Mouse (Mus musculus): ENCODE data around the gene Wdr82.
A peak's percentile ranks its signal among the peaks of the same experiment; 100 is the strongest.

The Wdr82 gene

GRCm38 (mm10) chr9:106170556-106171345 is at the start of gene Wdr82:
TSS of gene Wdr82 (plus strand) at chr9:106170928.
- DNase-seq (ENCODE audit: low spot score): peak; percentile 93

- no peak for DNase-seq (ENCODE audit: low spot score)
These were observed 47.1 kb upstream of the Wdr82 start for GRCm38 (mm10) chr9:106123599-106123998.

- no peak for DNase-seq (ENCODE audit: low spot score)
These were observed 43.9 kb upstream of the Wdr82 start for GRCm38 (mm10) chr9:106126786-106127251.

GRCm38 (mm10) chr9:106129072-106129471 is 41.7 kb upstream of the Wdr82 start:
- no peak for DNase-seq (ENCODE audit: low spot score)

- no peak for DNase-seq (ENCODE audit: low spot score)
These were observed 40.5 kb upstream of the Wdr82 start for GRCm38 (mm10) chr9:106130250-106130649.

GRCm38 (mm10) chr9:106137671-106138216 is 33.0 kb upstream of the Wdr82 start:
- DNase-seq (ENCODE audit: low spot score): no peak

GRCm38 (mm10) chr9:106139763-106140162 is 31.0 kb upstream of the Wdr82 start:
- DNase-seq (ENCODE audit: low spot score): peak; percentile 72

GRCm38 (mm10) chr9:106141955-106142354 is 28.8 kb upstream of the Wdr82 start:
- no peak for DNase-seq (ENCODE audit: low spot score)

GRCm38 (mm10) chr9:106144176-106144575 is 26.6 kb upstream of the Wdr82 start:
- no peak for DNase-seq (ENCODE audit: low spot score)

GRCm38 (mm10) chr9:106145582-106145981 is 25.1 kb upstream of the Wdr82 start:
- no peak for DNase-seq (ENCODE audit: low spot score)

GRCm38 (mm10) chr9:106147281-106147680 is 23.4 kb upstream of the Wdr82 start:
- DNase-seq (ENCODE audit: low spot score): no peak

- DNase-seq (ENCODE audit: low spot score): no peak
These were observed 22.8 kb upstream of the Wdr82 start for GRCm38 (mm10) chr9:106147851-106148431.

- no peak for DNase-seq (ENCODE audit: low spot score)
These were observed 22.0 kb upstream of the Wdr82 start for GRCm38 (mm10) chr9:106148541-106149398.

GRCm38 (mm10) chr9:106149399-106149754 is 21.4 kb upstream of the Wdr82 start:
- DNase-seq (ENCODE audit: low spot score): no peak

- no peak for DNase-seq (ENCODE audit: low spot score)
These were observed 16.6 kb upstream of the Wdr82 start for GRCm38 (mm10) chr9:106154106-106154505.

GRCm38 (mm10) chr9:106156419-106156818 is 14.3 kb upstream of the Wdr82 start:
- peak; percentile 69 for DNase-seq (ENCODE audit: low spot score)

GRCm38 (mm10) chr9:106156921-106157622 is 13.7 kb upstream of the Wdr82 start:
- DNase-seq (ENCODE audit: low spot score): no peak

GRCm38 (mm10) chr9:106157623-106157925 is 13.2 kb upstream of the Wdr82 start:
- DNase-seq (ENCODE audit: low spot score): no peak

- DNase-seq (ENCODE audit: low spot score): no peak
These were observed 12.7 kb upstream of the Wdr82 start, which contains the start of gene Glyctk for GRCm38 (mm10) chr9:106158037-106158491. TSS of gene Glyctk (minus strand) at chr9:106158138.

- DNase-seq (ENCODE audit: low spot score): no peak
These were observed 11.5 kb upstream of the Wdr82 start for GRCm38 (mm10) chr9:106159237-106159636.

- peak; percentile 99 for DNase-seq (ENCODE audit: low spot score)
These were observed 10.9 kb upstream of the Wdr82 start for GRCm38 (mm10) chr9:106159784-106160301.

Measured in testis, postnatal 10 days (tissue).